Mouse (Mus musculus): Measurements from ENCODE around the gene Slc9a1. TPM values are rescaled to one million over a fixed set of nuclear protein-coding genes. Genes with fewer than 3 reads are reported as not detected.
A peak's percentile ranks its signal among the peaks of the same experiment; 100 is the strongest.

The Slc9a1 gene
- polyA plus RNA-seq, 1 experiment from 2014 or later = 6.9 TPM

- peak; percentile 14 for DNase-seq (ENCODE audit: low spot score)
- no peaks in the 10 kb centered on the region for H3K9me3 ChIP-seq (ENCODE audit: control insufficient read depth, low read length)
- no peaks in the 10 kb centered on the region for H3K36me3 ChIP-seq (ENCODE audit: control insufficient read depth, insufficient read depth, low read length)
- H3K27ac ChIP-seq (ENCODE audit: low read depth, low read length) = no peak overlapping the region
- no peak overlapping the region for H3K4me2 ChIP-seq (ENCODE audit: low read depth)
- no peaks in the 10 kb centered on the region for H3K4me1 ChIP-seq (ENCODE audit: control insufficient read depth, insufficient read depth, low read length)
- no peak for ATAC-seq (ENCODE audit: insufficient read depth, low FRiP score, low TSS enrichment)
- H3K9ac ChIP-seq (ENCODE audit: low read length) = no peak overlapping the region
- H3K27me3 ChIP-seq (ENCODE audit: control insufficient read depth, insufficient read depth, low read length) = no peaks in the 10 kb centered on the region
- WGBS = 18% methylated on average over 4 of the region's 4 CpGs
- H3K4me3 ChIP-seq (ENCODE audit: low read depth, low read length) = no peak overlapping the region
Measured at GRCm38 (mm10) chr4:133344112-133344511, 25.4 kb upstream of the Slc9a1 start.

GRCm38 (mm10) chr4:133345702-133346101, 23.8 kb upstream of the Slc9a1 start:
- Histone ChIP-seq H3K4me1 (ENCODE audit: control insufficient read depth, insufficient read depth, low read length) (no peaks in the 10 kb centered on the region), H3K9ac (ENCODE audit: low read length) (no peak overlapping the region), H3K27me3 (ENCODE audit: control insufficient read depth, insufficient read depth, low read length) (no peaks in the 10 kb centered on the region), H3K27ac (ENCODE audit: low read depth, low read length) (no peak overlapping the region), H3K4me2 (ENCODE audit: low read depth) (no peak overlapping the region), H3K4me3 (ENCODE audit: low read depth, low read length) (no peak overlapping the region), H3K9me3 (ENCODE audit: control insufficient read depth, low read length) (no peaks in the 10 kb centered on the region), H3K36me3 (ENCODE audit: control insufficient read depth, insufficient read depth, low read length) (no peaks in the 10 kb centered on the region)
- WGBS = 81% methylated on average over 6 of the region's 6 CpGs
- ATAC-seq (ENCODE audit: insufficient read depth, low FRiP score, low TSS enrichment) (no peak), DNase-seq (ENCODE audit: low spot score) (no peak)

- Histone ChIP-seq H3K27me3 (ENCODE audit: control insufficient read depth, insufficient read depth, low read length) (no peaks in the 10 kb centered on the region), H3K9me3 (ENCODE audit: control insufficient read depth, low read length) (no peaks in the 10 kb centered on the region), H3K27ac (ENCODE audit: low read depth, low read length) (no peak overlapping the region), H3K9ac (ENCODE audit: low read length) (no peak overlapping the region), H3K4me3 (ENCODE audit: low read depth, low read length) (no peak overlapping the region), H3K36me3 (ENCODE audit: control insufficient read depth, insufficient read depth, low read length) (no peaks in the 10 kb centered on the region), H3K4me2 (ENCODE audit: low read depth) (no peak overlapping the region), H3K4me1 (ENCODE audit: control insufficient read depth, insufficient read depth, low read length) (no peaks in the 10 kb centered on the region)
- DNase-seq (ENCODE audit: low spot score) (no peak), ATAC-seq (ENCODE audit: insufficient read depth, low FRiP score, low TSS enrichment) (no peak)
- WGBS = 79% methylated on average over 4 of the region's 4 CpGs
Measured at GRCm38 (mm10) chr4:133346577-133346976, 22.9 kb upstream of the Slc9a1 start.

- ATAC-seq (ENCODE audit: insufficient read depth, low FRiP score, low TSS enrichment) (no peak), DNase-seq (ENCODE audit: low spot score) (no peak)
- no peaks in the 10 kb centered on the region for H3K9me3 ChIP-seq (ENCODE audit: control insufficient read depth, low read length)
- H3K27ac ChIP-seq (ENCODE audit: low read depth, low read length) = no peak overlapping the region
- no peaks in the 10 kb centered on the region for H3K4me1 ChIP-seq (ENCODE audit: control insufficient read depth, insufficient read depth, low read length)
- H3K4me3 ChIP-seq (ENCODE audit: low read depth, low read length) = no peak overlapping the region
- H3K27me3 ChIP-seq (ENCODE audit: control insufficient read depth, insufficient read depth, low read length) = no peaks in the 10 kb centered on the region
- WGBS = 70% methylated on average over 4 of the region's 4 CpGs
- H3K9ac ChIP-seq (ENCODE audit: low read length) = no peak overlapping the region
- H3K4me2 ChIP-seq (ENCODE audit: low read depth) = no peak overlapping the region
- no peaks in the 10 kb centered on the region for H3K36me3 ChIP-seq (ENCODE audit: control insufficient read depth, insufficient read depth, low read length)
Measured at GRCm38 (mm10) chr4:133347624-133348023, 21.9 kb upstream of the Slc9a1 start.

GRCm38 (mm10) chr4:133348051-133348775, 21.3 kb upstream of the Slc9a1 start:
- Histone ChIP-seq H3K27me3 (ENCODE audit: control insufficient read depth, insufficient read depth, low read length) (no peaks in the 10 kb centered on the region), H3K9ac (ENCODE audit: low read length) (no peak overlapping the region), H3K27ac (ENCODE audit: low read depth, low read length) (no peak overlapping the region), H3K4me2 (ENCODE audit: low read depth) (no peak overlapping the region), H3K9me3 (ENCODE audit: control insufficient read depth, low read length) (no peaks in the 10 kb centered on the region), H3K4me3 (ENCODE audit: low read depth, low read length) (no peak overlapping the region), H3K36me3 (ENCODE audit: control insufficient read depth, insufficient read depth, low read length) (no peaks in the 10 kb centered on the region), H3K4me1 (ENCODE audit: control insufficient read depth, insufficient read depth, low read length) (no peaks in the 10 kb centered on the region)
- DNase-seq (ENCODE audit: low spot score) = no peak
- no peak for ATAC-seq (ENCODE audit: insufficient read depth, low FRiP score, low TSS enrichment)
- 83% methylated on average over 5 of the region's 5 CpGs for WGBS

- Histone ChIP-seq H3K4me3 (ENCODE audit: low read depth, low read length) (no peak overlapping the region), H3K4me1 (ENCODE audit: control insufficient read depth, insufficient read depth, low read length) (no peaks in the 10 kb centered on the region), H3K36me3 (ENCODE audit: control insufficient read depth, insufficient read depth, low read length) (no peaks in the 10 kb centered on the region), H3K27ac (ENCODE audit: low read depth, low read length) (no peak overlapping the region), H3K9me3 (ENCODE audit: control insufficient read depth, low read length) (no peaks in the 10 kb centered on the region), H3K4me2 (ENCODE audit: low read depth) (no peak overlapping the region), H3K9ac (ENCODE audit: low read length) (no peak overlapping the region), H3K27me3 (ENCODE audit: control insufficient read depth, insufficient read depth, low read length) (no peaks in the 10 kb centered on the region)
- no peak for DNase-seq (ENCODE audit: low spot score)
- WGBS = 74% methylated on average over 10 of the region's 10 CpGs
- ATAC-seq (ENCODE audit: insufficient read depth, low FRiP score, low TSS enrichment) = no peak
Measured at GRCm38 (mm10) chr4:133352797-133353196, 16.7 kb upstream of the Slc9a1 start.

- H3K4me3 ChIP-seq (ENCODE audit: low read depth, low read length) = no peak within 1 kb of the TSS
- ATAC-seq (ENCODE audit: insufficient read depth, low FRiP score, low TSS enrichment) (no peak), DNase-seq (ENCODE audit: low spot score) (no peak)
- H3K27ac ChIP-seq (ENCODE audit: low read depth, low read length) = no peak within 1 kb of the TSS
- H3K9me3 ChIP-seq (ENCODE audit: control insufficient read depth, low read length) = no peaks in the 10 kb centered on the region
- no peaks in the 10 kb centered on the region for H3K27me3 ChIP-seq (ENCODE audit: control insufficient read depth, insufficient read depth, low read length)
- H3K4me2 ChIP-seq (ENCODE audit: low read depth) = no peak within 1 kb of the TSS
- H3K36me3 ChIP-seq (ENCODE audit: control insufficient read depth, insufficient read depth, low read length) = no peaks in the 10 kb centered on the region
- H3K9ac ChIP-seq (ENCODE audit: low read length) = no peak within 1 kb of the TSS
- no peaks in the 10 kb centered on the region for H3K4me1 ChIP-seq (ENCODE audit: control insufficient read depth, insufficient read depth, low read length)
- 91% methylated on average over 23 of the region's 23 CpGs for WGBS
Measured at GRCm38 (mm10) chr4:133353367-133354365, 15.8 kb upstream of the Slc9a1 start, which contains the start of gene Wdtc1. TSS of gene Wdtc1 (minus strand) at chr4:133353481.

GRCm38 (mm10) chr4:133354641-133355040, 14.9 kb upstream of the Slc9a1 start:
- Histone ChIP-seq H3K4me3 (ENCODE audit: low read depth, low read length) (no peak overlapping the region), H3K27me3 (ENCODE audit: control insufficient read depth, insufficient read depth, low read length) (no peaks in the 10 kb centered on the region), H3K9ac (ENCODE audit: low read length) (no peak overlapping the region), H3K36me3 (ENCODE audit: control insufficient read depth, insufficient read depth, low read length) (no peaks in the 10 kb centered on the region), H3K4me1 (ENCODE audit: control insufficient read depth, insufficient read depth, low read length) (no peaks in the 10 kb centered on the region), H3K27ac (ENCODE audit: low read depth, low read length) (no peak overlapping the region), H3K4me2 (ENCODE audit: low read depth) (no peak overlapping the region), H3K9me3 (ENCODE audit: control insufficient read depth, low read length) (no peaks in the 10 kb centered on the region)
- DNase-seq (ENCODE audit: low spot score) (no peak), ATAC-seq (ENCODE audit: insufficient read depth, low FRiP score, low TSS enrichment) (no peak)
- 89% methylated on average over 6 of the region's 6 CpGs for WGBS
